22 mouse cellular contexts compared by ENCODE assay signal in the genomic region with DNA sequence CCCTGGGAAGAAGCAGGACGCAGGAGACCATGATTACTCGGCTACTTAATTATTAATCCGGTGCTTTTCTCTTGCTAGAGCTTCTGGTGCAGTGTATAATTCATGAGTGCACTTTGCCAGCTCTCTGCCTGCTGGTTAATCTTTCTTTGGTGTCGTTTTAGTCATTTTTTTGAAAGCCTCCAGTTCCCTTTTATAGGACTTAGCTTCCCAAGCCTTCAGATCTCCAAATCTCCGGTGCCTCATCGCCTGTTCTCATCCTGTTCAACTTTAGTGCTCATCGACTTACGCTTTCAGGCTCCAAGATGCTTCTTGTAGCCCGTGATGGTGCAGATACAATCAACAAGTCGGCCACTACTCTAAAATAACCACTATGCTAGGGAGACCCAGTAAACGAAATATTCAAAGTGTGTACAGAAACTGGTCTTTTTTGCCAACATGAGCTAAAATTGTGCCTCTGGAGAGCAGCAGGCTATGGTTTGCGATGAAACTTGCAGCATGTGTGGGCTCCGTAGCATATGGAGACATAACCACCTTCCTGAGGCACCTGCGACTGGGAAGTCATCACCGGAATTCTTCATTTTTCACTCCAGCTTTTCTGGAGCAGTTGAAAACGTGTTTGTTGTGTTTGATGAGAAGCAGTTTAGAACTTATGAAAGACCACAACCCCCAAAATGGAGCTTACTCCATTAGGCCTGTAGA.
A peak's percentile ranks its signal among the peaks of the same experiment; 100 is the strongest.
DNase-seq lines count a peak whose midpoint lies in the region; ATAC-seq and TF ChIP-seq lines count a peak whose summit lies in the region.
"Had no signal": no experiment of that assay in that cellular context is flagged by ENCODE, and none has a peak within 500 bp of the region (broad histone marks: within the 10 kb centered on the region; RNA-seq: fewer than 3 reads in every experiment).

No protein-coding gene starts in this region.

- H3K4me2 ChIP-seq in midbrain, embryonic 14.5 days (ENCODE audit: low read length) = no peak overlapping the region
- no peak overlapping the region for H3K4me2 ChIP-seq in midbrain, postnatal 0 days (ENCODE audit: low read depth, low read length, poor library complexity, severe bottlenecking)
- H3K4me2 ChIP-seq in hindbrain, embryonic 13.5 days = no peak overlapping the region
- H3K4me2 ChIP-seq: embryonic facial prominence, embryonic 12.5 days; heart, embryonic 11.5 days; heart, embryonic 15.5 days; hindbrain, embryonic 15.5 days had no signal

- no peaks in the 10 kb centered on the region for H3K36me3 ChIP-seq in midbrain, embryonic 14.5 days (ENCODE audit: control insufficient read depth, insufficient read depth, low read length)
- H3K36me3 ChIP-seq in midbrain, postnatal 0 days (ENCODE audit: insufficient read depth, low read length) = no peaks in the 10 kb centered on the region
- H3K36me3 ChIP-seq in hindbrain, embryonic 13.5 days = no peaks in the 10 kb centered on the region
- H3K36me3 ChIP-seq: embryonic facial prominence, embryonic 12.5 days; heart, embryonic 15.5 days; hindbrain, embryonic 10.5 days; hindbrain, embryonic 15.5 days had no signal

- DNase-seq in layer of hippocampus, adult 11-12 months (ENCODE audit: low spot score) = peak; percentile 6
- no peak for DNase-seq in layer of hippocampus, postnatal 14 days (ENCODE audit: low spot score in 2 of 2)
- DNase-seq in midbrain, embryonic 14.5 days = peak; percentile 10
- no peak for DNase-seq in midbrain, postnatal 0 days (ENCODE audit: low spot score)
- peak; percentile 56 for DNase-seq in brain, adult 2 months (ENCODE audit: low read depth, low spot score)
- DNase-seq in brain, embryonic 14.5 days (ENCODE audit: low read depth) = peak; percentile 9
- DNase-seq in spleen, adult 12 weeks (ENCODE audit: low spot score) = no peak
- DNase-seq: adrenal gland, adult 2 months; adrenal gland, postnatal 25 days; cerebellum, adult 11 months; cerebellum, adult 8-10 months; cerebellum, postnatal 14 days; gastrocnemius, postnatal 10 days; heart, adult 2 months; heart, postnatal 14 days had no signal

- TF ChIP-seq POLR2A in brain, embryonic 14.5 days (IDR thresholded peaks at IDR 0.05; ENCODE audit: borderline replicate concordance, extremely low read depth, insufficient read depth, insufficient read length, poor library complexity, severe bottlenecking) = no peak

- no peak overlapping the region for H3K9ac ChIP-seq in midbrain, embryonic 14.5 days (replicated peaks; ENCODE audit: low read length)
- no peak overlapping the region for H3K9ac ChIP-seq in midbrain, postnatal 0 days (replicated peaks; ENCODE audit: low read length, poor library complexity, severe bottlenecking)
- no peak overlapping the region for H3K9ac ChIP-seq in hindbrain, embryonic 13.5 days
- H3K9ac ChIP-seq: embryonic facial prominence, embryonic 12.5 days; heart, embryonic 15.5 days; hindbrain, embryonic 15.5 days had no signal

- no peaks in the 10 kb centered on the region for H3K4me1 ChIP-seq in midbrain, embryonic 14.5 days (ENCODE audit: control insufficient read depth, insufficient read depth, low read length)
- H3K4me1 ChIP-seq in midbrain, postnatal 0 days (ENCODE audit: insufficient read depth, low read length) = no peaks in the 10 kb centered on the region
- H3K4me1 ChIP-seq in hindbrain, embryonic 13.5 days (replicated peaks) = no peaks in the 10 kb centered on the region
- H3K4me1 ChIP-seq: embryonic facial prominence, embryonic 12.5 days; heart, embryonic 15.5 days; hindbrain, embryonic 10.5 days; hindbrain, embryonic 15.5 days had no signal

- TF ChIP-seq CTCF in midbrain, postnatal 0 days (IDR thresholded peaks at IDR 0.05) = no peak
- TF ChIP-seq CTCF in brain, embryonic 14.5 days (IDR thresholded peaks at IDR 0.05; ENCODE audit: borderline replicate concordance, extremely low read depth, insufficient read depth, insufficient read length) = no peak

- H3K9me3 ChIP-seq in midbrain, embryonic 14.5 days (ENCODE audit: control insufficient read depth, low read length) = no peaks in the 10 kb centered on the region
- H3K9me3 ChIP-seq in midbrain, postnatal 0 days (ENCODE audit: low read length) = no peaks in the 10 kb centered on the region
- no peaks in the 10 kb centered on the region for H3K9me3 ChIP-seq in hindbrain, embryonic 13.5 days
- H3K9me3 ChIP-seq: embryonic facial prominence, embryonic 12.5 days; heart, embryonic 15.5 days; hindbrain, embryonic 10.5 days; hindbrain, embryonic 15.5 days had no signal

- ATAC-seq in midbrain, embryonic 14.5 days (ENCODE audit: low FRiP score, low TSS enrichment) = no peak
- ATAC-seq in midbrain, postnatal 0 days (ENCODE audit: low FRiP score) = no peak
- no peak for ATAC-seq in hindbrain, embryonic 13.5 days (ENCODE audit: low FRiP score)
- ATAC-seq: forebrain, embryonic 16.5 days had no signal

- H3K27me3 ChIP-seq in midbrain, embryonic 14.5 days (ENCODE audit: control insufficient read depth, insufficient read depth, low read length) = no peaks in the 10 kb centered on the region
- no peaks in the 10 kb centered on the region for H3K27me3 ChIP-seq in midbrain, postnatal 0 days (ENCODE audit: insufficient read depth, low read length)
- no peaks in the 10 kb centered on the region for H3K27me3 ChIP-seq in hindbrain, embryonic 13.5 days
- H3K27me3 ChIP-seq: embryonic facial prominence, embryonic 12.5 days; heart, embryonic 15.5 days; hindbrain, embryonic 15.5 days had no signal

- H3K4me3 ChIP-seq in midbrain, embryonic 14.5 days (replicated peaks; ENCODE audit: low read depth, low read length) = no peak overlapping the region
- no peak overlapping the region for H3K4me3 ChIP-seq in midbrain, postnatal 0 days (ENCODE audit: low read depth, low read length)
- no peak overlapping the region for H3K4me3 ChIP-seq in hindbrain, embryonic 13.5 days
- H3K4me3 ChIP-seq: embryonic facial prominence, embryonic 12.5 days; heart, adult 2 months; heart, embryonic 15.5 days; hindbrain, embryonic 10.5 days; hindbrain, embryonic 15.5 days had no signal

- WGBS in midbrain, embryonic 14.5 days = 79% methylated on average over 16 of the region's 16 CpGs
- 71% methylated on average over 16 of the region's 16 CpGs for WGBS in midbrain, postnatal 0 days
- whole genome bisulfite sequencing in hindbrain, embryonic 13.5 days = 85% methylated on average over 16 of the region's 16 CpGs

- no peak overlapping the region for H3K27ac ChIP-seq in midbrain, embryonic 14.5 days (replicated peaks; ENCODE audit: low read depth, low read length)
- H3K27ac ChIP-seq in midbrain, postnatal 0 days (ENCODE audit: low read depth, low read length) = no peak overlapping the region
- no peak overlapping the region for H3K27ac ChIP-seq in hindbrain, embryonic 13.5 days
- H3K27ac ChIP-seq: embryonic facial prominence, embryonic 12.5 days; heart, adult 2 months; heart, embryonic 15.5 days; hindbrain, embryonic 10.5 days; hindbrain, embryonic 15.5 days had no signal

Comparison
In these comparisons a context has a peak if more than half of its experiments do, and no peak if none do; other contexts are left out.
1. DNase-seq: peak in layer of hippocampus, adult 11-12 months (single experiment), midbrain, embryonic 14.5 days (single experiment), brain, adult 2 months (single experiment) and brain, embryonic 14.5 days (single experiment); none in layer of hippocampus, postnatal 14 days (0 of 2), midbrain, postnatal 0 days (single experiment) and spleen, adult 12 weeks (single experiment).